Mouse (Mus musculus) CD4-positive helper T cell, adult 2 months (primary cell): ENCODE results near the gene Khnyn.
A peak's percentile ranks its signal among the peaks of the same experiment; 100 is the strongest.

Source experiments
- DNase-seq: peaks from one replicate; pipeline ENCODE4 v3.0.0-alpha.2; 2012; ENCODE audit warnings: low read depth, missing footprints, low spot score

The Khnyn gene

DNA sequence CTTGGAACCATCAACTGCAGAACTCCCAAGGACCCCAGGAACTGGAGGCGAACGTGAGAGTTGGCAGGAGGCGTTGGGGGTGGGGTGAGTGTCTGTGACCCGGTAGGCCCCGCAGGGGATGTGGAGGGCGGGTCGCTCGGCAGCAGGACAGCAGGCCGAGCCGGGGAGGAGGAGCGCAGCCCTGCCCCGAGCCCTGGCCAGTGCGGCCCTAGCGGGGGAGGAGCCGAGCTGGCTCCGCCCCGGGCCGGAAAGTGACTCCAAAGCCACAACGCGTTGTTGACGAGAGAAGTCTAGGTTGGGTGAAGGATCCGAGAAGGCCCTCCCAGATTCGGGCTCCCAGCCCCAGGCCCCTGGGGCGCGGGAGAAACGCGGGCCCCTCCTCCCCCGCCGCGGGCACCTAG, at the start of gene Khnyn:
Gene Khnyn, plus strand, starts transcription at position 235 of the 401 bp plus-strand sequence.
- DNase-seq: peak; percentile 89

DNA sequence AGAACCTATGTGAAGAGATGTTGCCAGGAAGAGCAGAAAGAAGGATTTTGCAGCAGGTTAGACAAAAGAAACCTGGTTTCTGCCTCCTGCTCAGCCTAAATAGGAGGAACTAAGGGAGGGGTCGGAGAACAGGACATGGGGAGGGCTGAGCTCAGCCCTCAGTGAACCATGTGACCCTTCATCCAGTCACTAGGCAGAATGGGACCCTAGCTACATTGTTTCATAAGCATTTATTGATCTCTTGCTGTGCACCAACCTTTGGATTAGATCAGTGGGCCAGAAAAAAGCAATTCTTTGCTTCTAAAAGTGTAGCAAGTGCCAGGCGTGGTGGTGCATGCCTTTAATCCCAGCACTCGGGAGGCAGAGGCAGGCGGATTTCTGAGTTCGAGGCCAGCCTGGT, 46.4 kb upstream of the Khnyn start:
- DNase-seq: no peak

DNA sequence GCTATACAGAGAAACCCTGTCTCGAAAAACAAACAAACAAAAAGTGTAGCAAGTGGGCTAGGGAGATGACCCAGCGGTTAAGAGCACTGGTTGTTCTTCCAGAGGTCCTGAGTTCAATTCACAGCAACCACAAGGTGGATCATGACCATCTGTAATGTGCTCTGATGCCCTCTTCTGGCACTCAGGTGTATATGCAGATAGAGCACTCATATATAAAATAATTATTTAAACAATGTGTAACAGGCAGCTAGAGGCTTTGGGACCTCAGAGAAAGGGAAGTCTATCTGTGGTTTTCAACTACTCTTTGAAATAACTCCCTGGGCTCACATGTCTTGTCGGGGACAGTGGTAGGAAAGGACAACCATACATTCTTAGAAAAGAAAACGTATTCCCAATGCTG, 46.0 kb upstream of the Khnyn start:
- no peak for DNase-seq

DNA sequence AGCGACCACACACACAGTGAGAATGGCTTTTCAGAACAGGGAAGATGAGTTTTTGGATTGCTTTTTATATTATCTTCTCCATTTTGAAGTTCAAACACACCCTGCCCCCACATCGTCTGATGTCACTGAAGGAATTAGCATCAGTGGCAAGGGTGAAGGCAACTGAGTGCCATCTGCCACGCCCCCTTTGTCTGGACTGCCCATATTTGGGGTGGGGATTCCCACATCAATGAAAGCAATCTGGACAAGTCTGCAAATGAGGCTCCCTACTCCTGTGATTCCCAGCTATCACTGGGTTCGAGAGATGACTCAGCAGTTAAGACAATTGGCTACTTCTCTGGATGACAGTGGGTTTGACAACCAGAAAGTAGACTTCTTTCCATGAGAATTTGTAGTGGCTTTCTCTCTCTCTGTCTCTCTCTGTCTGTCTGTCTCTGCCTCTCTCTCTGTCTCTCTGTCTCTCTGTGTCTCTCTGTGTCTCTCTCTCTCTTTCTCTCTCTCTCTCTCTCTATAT, 43.8 kb upstream of the Khnyn start:
- no peak for DNase-seq

DNA sequence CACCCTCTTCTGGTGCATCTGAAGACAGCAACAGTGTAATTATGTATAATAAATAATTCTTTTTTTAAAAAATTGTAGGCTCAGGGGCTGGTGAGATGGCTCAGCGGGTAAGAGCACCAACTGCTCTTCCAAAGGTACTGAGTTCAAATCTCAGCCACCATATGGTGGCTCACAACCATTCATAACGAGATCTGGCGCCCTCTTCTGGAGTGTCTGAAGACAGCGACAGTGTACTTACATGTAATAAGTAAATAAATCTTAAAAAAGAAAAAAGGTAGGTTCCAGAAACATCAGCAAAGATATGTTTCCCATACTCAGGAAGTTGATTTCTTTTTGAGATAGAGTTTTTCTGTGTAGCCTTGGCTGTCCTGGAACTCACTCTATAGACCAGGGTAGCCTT, 42.0 kb upstream of the Khnyn start:
- DNase-seq: no peak

DNA sequence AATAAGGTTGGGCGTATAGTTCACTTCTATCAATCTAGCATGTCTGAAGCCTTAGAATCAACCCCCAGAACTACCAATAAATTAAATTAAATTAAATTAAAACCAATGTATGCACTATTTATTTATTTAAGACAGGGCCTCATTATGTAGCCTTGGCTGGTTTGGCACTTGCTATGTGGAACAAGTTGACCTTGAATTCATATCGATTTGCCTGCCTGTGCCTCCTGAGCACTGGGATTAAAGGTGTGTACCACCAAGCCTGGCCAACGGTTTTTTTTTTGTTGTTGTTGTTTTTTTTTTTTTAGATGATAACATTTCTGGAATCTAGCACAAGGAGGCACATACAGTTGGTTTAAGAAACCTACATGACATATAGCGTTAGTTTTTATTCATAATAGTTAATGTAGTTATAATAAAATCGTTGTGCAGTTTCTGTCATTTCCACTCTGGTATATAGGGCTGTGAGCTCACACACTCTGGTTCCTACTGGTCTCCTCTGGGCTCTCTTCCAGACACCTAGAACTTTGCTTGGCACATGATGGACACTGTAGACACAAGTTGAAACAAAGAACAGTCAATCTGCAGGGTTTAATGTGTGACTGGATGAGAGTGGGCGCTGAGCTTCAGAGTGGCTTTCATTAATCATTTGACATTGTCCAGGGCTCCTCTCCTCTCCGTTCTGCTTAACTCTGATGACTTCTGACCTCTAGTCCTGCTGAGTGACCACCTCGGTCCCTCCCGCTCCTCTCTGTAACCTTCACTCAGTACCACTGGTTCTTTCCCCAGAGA, 39.0 kb upstream of the Khnyn start:
- no peak for DNase-seq

DNA sequence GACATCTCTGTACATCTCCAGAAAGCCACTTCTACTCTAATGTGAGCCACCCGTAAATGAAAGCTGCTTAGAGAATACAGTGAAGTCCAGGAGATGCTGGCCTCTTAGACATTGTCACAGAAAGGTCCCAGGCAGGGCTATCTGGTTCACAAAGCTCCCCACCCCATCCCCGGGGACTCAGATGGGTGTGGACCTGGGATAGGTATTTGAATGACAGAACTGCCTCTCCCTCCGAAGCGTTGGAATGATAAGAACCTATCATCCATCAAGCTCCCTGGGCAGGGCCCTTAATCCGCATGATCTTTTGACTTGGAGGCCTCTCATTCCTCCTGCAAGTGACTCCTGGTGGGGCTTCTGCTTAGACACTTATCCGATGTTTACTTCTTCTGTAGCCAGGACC, 33.9 kb upstream of the Khnyn start:
- no peak for DNase-seq

DNA sequence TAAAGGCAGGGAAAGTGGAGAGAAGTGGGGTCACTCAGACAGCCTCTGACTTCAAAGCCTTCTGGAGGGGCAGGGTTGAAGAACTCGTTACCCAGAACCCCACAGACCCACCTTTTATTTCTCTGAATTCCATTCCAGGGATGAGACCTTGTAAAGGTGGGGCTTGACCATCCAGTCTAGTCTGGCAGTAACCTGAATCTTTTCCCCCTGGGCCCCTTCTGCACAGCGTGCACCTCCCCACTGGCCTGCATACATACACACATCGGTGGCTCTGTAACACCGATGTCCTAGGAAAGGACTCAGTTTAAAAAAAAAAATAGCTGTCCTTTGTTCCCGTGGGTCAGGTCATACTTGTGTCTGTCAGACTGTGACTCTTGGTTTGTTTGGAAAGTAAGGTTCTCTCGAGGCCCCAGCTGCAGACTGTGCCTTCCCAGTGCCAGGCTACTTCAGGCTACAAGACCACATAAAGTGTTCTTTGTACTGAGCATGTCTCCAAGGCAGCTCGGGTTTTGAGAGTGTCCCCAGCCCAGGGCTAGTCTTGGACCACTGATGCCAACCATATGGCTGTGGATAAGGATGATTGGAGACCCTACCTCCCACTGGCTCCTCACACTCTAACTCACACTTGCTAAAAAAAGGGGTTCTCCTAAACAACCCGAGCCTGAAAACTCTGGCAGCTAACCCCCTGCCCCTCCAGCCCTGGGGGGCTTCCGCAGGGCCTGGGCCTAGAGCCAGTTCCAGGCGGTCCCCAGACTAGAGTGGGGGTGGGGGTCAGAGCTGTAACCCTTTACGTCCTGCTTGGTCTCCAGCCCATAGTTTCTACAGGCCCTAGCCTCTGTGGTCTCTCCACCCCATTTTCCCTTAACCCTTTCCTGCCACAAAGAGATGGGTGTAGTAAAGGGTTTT, 31.8 kb upstream of the Khnyn start:
- DNase-seq: no peak

DNA sequence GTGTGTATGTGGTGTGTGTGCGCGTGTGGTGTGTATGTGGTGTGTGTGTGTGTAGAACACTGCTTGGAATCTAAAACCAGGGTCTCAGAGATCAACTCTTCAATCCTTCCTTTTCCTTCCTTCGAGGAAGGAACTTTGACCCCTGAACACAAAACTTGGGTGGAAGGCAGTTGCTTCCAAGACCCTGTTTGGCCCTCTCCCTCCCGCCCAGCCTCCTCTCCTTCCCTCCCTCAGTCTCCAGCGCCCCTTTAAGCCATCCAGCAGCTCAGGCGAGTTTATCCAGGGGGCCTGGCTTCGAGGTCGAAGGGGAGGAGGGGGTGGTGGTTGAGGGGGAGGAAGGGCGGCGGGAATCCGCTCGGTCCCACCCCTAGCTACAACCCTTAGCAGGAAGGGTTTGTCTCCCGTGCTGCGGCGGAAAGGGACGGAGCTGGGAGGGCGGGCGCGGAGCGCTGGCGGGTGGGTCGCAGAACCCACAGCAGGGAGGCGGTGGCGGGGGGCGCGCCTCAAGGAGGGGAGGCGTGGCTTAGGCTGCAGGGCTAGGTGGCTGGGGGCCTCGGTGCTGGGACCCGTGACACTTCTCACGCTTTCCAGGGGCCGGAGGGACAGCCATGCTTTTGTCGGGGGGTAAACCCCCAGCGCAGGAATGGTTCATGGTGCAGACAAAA, 31.0 kb upstream of the Khnyn start, which contains the start of gene Nynrin:
Gene Nynrin, plus strand, starts transcription at position 390 of the 665 bp plus-strand sequence.
- DNase-seq: peak; percentile 19

DNA sequence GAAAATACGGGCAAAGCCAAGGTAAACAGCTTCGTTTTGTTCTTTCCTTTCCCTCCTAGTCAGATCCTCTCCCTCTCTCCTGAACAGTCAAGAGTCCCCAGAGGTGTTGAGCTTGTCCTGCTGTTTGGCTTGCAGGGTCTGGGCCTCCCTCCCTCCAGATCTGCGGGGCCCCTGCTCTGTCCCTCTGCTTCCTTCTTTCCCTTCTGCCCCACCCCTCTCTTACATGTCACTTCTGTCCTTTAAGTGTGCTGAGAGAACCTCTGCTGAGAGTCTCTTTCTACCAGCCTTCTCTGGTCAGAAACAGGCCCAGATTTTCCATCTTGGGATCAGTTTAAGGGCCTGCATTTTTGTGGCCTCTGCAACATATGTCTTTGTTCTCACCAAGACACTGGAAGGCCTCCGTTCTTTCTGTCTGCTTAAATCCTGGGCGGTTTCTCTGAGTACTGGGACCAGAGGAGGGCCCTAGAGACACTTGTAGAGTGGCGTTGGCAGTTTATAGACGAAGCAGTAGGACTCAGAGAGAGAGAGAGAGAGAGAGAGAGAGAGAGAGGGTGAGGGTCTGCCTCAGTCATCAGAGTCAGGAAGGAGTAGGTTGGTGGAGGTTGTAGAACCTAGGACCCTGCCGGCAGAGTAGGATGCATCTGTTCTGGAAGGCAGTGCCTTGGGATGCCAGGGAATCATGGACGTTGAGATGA, 30.2 kb upstream of the Khnyn start:
- DNase-seq: no peak

DNA sequence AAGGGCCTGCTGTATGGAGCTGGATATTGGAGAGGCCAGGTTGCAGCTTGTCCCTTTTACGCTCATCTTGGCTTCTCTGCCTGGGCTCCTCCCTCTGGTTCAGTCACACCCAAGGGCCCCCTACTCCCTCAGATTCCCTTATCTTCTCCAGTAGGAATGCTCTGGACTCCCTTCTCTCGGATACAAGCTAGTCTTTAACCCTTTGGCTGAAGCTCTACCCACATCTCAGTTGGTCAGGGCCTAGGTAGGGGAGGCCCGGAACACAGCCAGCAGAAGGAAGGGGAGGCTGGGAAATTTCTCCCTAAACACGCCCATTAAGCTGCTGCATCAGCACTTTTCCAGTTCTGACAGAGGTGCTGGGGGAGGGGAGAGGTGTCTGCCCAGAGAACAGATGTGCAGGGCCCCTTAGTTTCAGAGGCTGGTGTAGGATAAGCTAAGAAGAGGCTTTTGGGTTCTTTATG, 29.6 kb upstream of the Khnyn start:
- no peak for DNase-seq

DNA sequence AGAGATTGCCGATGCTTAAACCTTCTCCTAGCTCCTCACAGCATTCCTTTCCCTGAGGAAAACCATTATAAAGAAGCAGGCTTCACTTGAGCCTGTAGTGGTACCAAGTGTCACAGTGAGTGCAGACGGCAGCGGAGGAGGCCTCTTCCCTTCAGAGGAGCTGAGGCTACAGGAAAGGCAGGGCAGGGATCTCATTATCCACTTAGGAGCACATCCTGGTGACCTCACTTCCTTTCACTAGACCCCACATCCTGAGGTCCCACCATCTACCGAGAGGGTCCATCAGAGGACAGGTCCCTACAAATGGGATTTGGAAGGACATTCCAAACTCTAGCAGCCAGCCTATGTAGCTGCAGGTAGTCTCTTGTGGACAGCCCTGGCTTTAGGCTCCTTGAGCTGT, 27.2 kb upstream of the Khnyn start:
- no peak for DNase-seq

DNA sequence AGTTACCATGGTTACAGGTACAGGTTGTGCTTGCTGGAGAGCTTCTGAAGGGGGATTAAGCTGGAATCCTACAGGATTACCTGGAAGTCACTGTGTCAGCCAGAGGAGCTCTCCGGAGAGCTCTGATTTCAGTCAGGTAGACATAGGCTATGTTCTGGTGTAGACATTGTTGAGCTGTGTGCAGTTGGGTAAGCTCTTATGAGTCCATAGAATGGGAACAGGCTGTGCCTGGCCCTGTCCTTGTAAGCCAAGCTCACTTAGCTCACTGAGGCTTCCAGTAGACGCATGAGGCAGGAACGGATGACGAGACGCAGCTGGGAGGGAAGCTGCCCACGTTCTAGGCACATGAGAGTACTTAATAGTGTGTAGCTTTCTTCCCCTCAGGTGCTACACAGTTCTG, 22.6 kb upstream of the Khnyn start:
- DNase-seq: no peak

DNA sequence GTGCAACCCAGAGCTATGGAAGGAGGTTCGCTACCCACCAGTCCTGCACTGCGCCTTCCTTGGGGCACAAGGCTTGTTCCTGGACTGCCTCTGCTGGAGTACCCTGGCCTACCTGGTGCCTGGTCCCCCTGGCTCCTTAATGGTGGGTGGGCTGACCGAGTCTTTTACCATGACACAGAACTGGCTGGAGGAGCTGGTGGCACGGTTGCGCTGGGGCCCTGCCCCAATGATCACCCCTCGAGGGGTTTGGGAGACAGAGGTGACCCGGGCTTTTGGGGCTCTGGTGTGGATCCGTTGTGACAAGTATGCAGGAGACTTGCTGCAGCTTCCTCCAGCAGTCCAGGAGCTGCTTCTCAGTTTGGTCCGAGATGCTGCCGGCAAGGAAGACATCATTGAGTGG, 21.8 kb upstream of the Khnyn start:
- DNase-seq: no peak

DNA sequence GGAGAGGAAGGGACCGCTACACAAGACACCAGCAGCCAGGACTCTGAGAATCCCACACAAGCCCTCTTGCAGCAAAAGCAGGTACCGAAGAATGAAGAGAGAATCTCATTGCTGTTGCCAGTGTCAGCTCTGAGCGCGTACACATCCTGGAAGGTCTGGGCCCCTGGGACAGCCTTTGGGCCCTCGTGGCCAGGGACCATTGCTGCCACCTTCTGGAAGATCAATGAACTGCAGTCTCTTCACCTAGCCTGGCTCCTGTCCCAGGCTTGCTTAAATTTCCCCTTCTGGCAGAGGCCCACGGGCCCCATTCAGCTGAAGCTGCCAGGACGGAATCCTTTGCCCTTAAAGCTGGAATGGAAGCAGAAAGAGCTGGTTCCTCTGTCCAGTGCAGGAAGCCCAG, 21.0 kb upstream of the Khnyn start:
- peak; percentile 63 for DNase-seq

DNA sequence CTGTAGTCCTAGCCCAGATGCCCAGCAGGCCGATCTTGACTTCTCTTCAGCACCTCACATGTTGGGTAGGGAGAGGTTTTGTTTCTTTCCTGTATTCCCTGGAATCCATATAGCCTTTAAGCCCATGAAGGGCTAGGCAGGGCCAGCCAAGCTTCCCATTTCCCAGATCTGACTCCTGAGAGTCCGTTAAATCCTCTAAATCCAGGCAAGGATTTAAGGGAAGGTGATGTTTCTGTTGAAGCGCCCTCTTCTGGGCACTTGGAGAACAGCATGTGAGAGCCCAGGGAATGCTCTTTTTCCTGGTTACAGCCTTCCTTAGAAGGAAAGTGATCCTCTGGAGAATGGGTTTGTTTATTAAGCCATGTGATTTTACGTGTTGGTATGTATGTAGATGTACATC, 17.8 kb upstream of the Khnyn start:
- DNase-seq: peak; percentile 33

DNA sequence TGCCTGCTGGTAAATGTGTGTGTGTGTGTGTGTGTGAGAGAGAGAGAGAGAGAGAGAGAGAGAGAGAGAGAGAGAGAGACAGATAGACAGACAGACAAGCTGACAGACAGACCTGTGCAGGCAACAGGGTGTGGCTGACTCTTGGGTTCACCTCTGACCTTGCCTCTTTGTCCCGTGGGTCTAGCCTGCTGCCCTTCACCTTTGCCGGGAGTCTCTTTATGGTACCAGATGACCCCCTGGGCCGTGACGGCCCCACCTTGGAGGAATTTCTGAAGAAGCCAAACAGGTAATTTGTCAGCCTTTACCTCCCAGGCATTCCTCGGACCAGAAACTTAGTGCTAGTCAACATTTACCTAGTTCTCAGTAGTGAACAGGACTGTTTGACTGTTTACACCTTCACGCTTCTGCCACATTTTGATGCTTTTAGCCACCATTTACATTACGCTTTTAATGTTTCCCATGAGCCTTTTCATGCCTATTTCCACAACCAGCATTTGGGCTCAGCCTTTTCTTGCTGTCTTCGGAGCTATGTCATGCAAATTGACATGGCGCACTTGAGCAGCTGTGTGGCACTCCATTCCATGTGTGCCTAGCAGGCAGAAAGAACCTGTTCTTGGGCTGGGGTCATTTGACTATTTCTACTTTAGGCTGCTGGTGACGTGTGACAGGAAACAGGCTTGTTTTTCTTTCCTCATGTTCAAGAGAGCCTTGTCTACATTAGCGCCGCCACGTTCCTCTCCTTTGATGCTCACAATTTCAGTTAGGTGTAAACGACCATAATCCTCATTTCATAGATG, 16.3 kb upstream of the Khnyn start:
- no peak for DNase-seq

DNA sequence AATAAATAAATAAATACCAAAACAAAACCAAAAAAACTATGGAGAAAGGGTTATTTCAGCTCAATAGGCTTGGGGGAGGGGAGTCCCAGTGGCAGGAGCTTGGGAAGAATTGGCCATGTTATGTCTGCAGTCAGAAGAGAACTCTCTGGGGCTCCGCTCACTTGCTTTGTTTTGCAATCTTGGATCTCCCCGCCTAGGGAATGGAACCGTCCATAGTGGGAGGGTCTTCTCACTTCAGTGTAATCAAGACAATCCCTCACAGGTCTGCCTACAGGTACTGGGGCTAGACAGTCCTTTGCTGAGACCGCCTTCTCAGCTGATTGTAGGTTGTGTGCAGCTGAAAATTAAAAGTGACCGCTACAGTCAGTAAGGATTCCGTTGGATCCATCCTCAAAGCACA, 15.2 kb upstream of the Khnyn start:
- no peak for DNase-seq

DNA sequence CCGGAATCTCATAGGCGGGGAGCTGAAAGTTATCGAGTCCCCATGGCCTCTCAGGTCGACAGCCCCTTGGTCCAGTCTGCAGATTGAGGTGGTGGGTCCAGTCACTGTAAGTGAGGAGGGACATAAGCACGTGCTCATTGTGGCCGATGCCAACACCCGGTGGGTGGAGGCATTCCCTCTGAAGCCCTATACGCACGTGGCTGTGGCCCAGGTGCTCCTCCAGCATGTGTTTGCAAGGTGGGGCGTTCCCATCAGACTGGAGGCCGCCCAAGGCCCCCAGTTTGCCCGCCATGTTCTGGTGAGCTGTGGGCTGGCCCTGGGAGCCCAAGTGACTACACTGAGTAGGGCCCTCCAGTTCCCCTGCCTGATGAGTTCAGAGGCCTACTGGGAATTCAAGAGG, 12.7 kb upstream of the Khnyn start:
- DNase-seq: no peak

DNA sequence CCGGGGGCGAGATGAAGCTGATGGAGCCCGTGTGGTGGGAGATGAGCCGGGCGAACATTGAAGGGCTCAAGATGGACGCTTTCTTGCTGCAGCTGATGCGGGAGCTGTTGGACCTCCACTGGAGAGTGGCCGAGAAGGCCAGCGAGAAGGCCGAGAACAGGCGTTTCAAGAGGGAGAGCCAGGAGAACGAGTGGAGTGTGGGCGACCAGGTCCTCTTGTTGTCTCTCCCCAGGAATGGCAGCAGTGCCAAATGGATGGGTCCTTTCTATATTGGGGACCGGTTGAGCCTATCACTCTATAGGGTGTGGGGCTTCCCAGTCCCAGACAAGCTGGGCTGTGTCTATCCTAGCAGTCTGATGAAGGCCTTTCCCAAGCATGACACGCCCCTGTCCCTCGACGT, 12.2 kb upstream of the Khnyn start:
- no peak for DNase-seq
